Mouse (Mus musculus) liver, postnatal 0 days (tissue): Measurements from ENCODE around the gene Gtf2ird1.

Source experiments
- CTCF ChIP-seq: sonication (generic); IDR thresholded peaks from 2 replicates; pipeline ENCODE4 v1.5.1; 2016; ENCODE audit warnings: antibody characterized with exemption, low read depth
- EP300 ChIP-seq: IDR thresholded peaks from 2 replicates; pipeline ENCODE4 v1.6.1; 2016; ENCODE audit warnings: antibody characterized with exemption, low read depth, mild to moderate bottlenecking

DNA sequence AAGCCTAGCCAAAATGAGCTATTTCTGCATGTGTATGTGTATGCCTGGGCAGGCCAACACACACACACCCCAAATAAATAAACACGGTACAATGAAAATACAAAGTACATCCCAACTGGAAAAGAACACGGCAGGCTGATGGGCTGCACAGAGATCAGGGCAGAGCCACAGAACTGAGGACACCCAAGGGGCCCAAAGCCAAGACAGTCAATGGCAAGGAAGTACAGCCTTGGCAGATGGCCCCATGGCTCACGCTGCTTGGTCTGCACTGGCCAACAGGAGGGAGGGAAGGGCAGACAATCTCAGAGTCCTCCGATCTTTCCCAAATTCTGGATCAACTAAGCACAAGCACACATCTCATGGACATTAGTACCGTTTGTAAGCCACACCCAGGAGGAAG lies 32.6 kb downstream of the Gtf2ird1 start:
- TF ChIP-seq CTCF, result no peak
- TF ChIP-seq EP300, result no peak
